Mouse (Mus musculus): ENCODE measurements around the gene Hoxa5. TPM values are rescaled to one million over a fixed set of nuclear protein-coding genes. Genes with fewer than 3 reads are reported as not detected.
A peak's percentile ranks its signal among the peaks of the same experiment; 100 is the strongest.

Hoxa5 gene
- polyA plus RNA-seq, 1 experiment from 2014 or later: 0.41 TPM

- Histone ChIP-seq H3K4me2 (peak overlapping the region; percentile 74), H3K36me3 (replicated peaks) (no peaks in the 10 kb centered on the region), H3K27ac (replicated peaks) (no peak overlapping the region), H3K4me3 (replicated peaks) (peak overlapping the region; percentile 56), H3K9me3 (replicated peaks) (no peaks in the 10 kb centered on the region), H3K4me1 (replicated peaks) (peaks cover 3% of the 10 kb centered on the region; the same call in 1 of the 2 replicates), H3K9ac (no peak overlapping the region), H3K27me3 (peaks cover 98% of the 10 kb centered on the region)
- ATAC-seq (ENCODE audit: insufficient read depth): no peak
- WGBS (ENCODE audit: insufficient replicate concordance): 1% methylated on average over 32 of the region's 32 CpGs
Measured at GRCm38 (mm10) chr6:52157466-52158275, 46.7 kb downstream of the Hoxa5 start.

- peaks cover 98% of the 10 kb centered on the region for H3K27me3 ChIP-seq
- no peaks in the 10 kb centered on the region for H3K9me3 ChIP-seq (replicated peaks)
- H3K4me1 ChIP-seq (replicated peaks): peaks cover 3% of the 10 kb centered on the region; the same call in 1 of the 2 replicates
- H3K4me2 ChIP-seq: no peak overlapping the region; the same call in 1 of the 2 replicates
- H3K4me3 ChIP-seq (replicated peaks): no peak overlapping the region
- 4% methylated on average over 20 of the region's 20 CpGs for WGBS (ENCODE audit: insufficient replicate concordance)
- ATAC-seq (ENCODE audit: insufficient read depth): no peak
- no peak overlapping the region for H3K9ac ChIP-seq
- H3K27ac ChIP-seq (replicated peaks): no peak overlapping the region
- H3K36me3 ChIP-seq (replicated peaks): no peaks in the 10 kb centered on the region
Measured at GRCm38 (mm10) chr6:52156551-52157200, 47.7 kb downstream of the Hoxa5 start.

GRCm38 (mm10) chr6:52155471-52155870, 48.9 kb downstream of the Hoxa5 start:
- Histone ChIP-seq H3K9me3 (replicated peaks) (no peaks in the 10 kb centered on the region), H3K9ac (no peak overlapping the region), H3K4me1 (replicated peaks) (peaks cover 3% of the 10 kb centered on the region; the same call in 1 of the 2 replicates), H3K27ac (replicated peaks) (no peak overlapping the region), H3K4me3 (replicated peaks) (no peak overlapping the region), H3K27me3 (peaks cover 99% of the 10 kb centered on the region), H3K4me2 (no peak overlapping the region), H3K36me3 (replicated peaks) (no peaks in the 10 kb centered on the region)
- 59% methylated on average over 3 of the region's 3 CpGs for WGBS (ENCODE audit: insufficient replicate concordance)
- no peak for ATAC-seq (ENCODE audit: insufficient read depth)

GRCm38 (mm10) chr6:52154044-52154443, 50.3 kb downstream of the Hoxa5 start:
- H3K27me3 ChIP-seq: peaks cover 97% of the 10 kb centered on the region
- WGBS (ENCODE audit: insufficient replicate concordance): 35% methylated on average over 5 of the region's 5 CpGs
- no peak for ATAC-seq (ENCODE audit: insufficient read depth)
- H3K9me3 ChIP-seq (replicated peaks): no peaks in the 10 kb centered on the region
- peaks cover 3% of the 10 kb centered on the region; the same call in 1 of the 2 replicates for H3K4me1 ChIP-seq (replicated peaks)
- H3K27ac ChIP-seq (replicated peaks): no peak overlapping the region
- H3K9ac ChIP-seq: no peak overlapping the region
- H3K4me3 ChIP-seq (replicated peaks): no peak overlapping the region
- H3K4me2 ChIP-seq: no peak overlapping the region
- H3K36me3 ChIP-seq (replicated peaks): no peaks in the 10 kb centered on the region

- H3K27me3 ChIP-seq: peaks cover 90% of the 10 kb centered on the region
- H3K36me3 ChIP-seq (replicated peaks): no peaks in the 10 kb centered on the region
- H3K4me3 ChIP-seq (replicated peaks): no peak overlapping the region
- WGBS (ENCODE audit: insufficient replicate concordance): 9% methylated on average over 6 of the region's 6 CpGs
- H3K9ac ChIP-seq: no peak overlapping the region
- ATAC-seq (ENCODE audit: insufficient read depth): no peak
- H3K4me2 ChIP-seq: no peak overlapping the region
- no peaks in the 10 kb centered on the region for H3K9me3 ChIP-seq (replicated peaks)
- peaks cover under 1% of the 10 kb centered on the region; the same call in 1 of the 2 replicates for H3K4me1 ChIP-seq (replicated peaks)
- H3K27ac ChIP-seq (replicated peaks): no peak overlapping the region
Measured at GRCm38 (mm10) chr6:52153270-52153669, 51.1 kb downstream of the Hoxa5 start.

- no peak for ATAC-seq (ENCODE audit: insufficient read depth)
- Histone ChIP-seq H3K4me1 (replicated peaks) (no peaks in the 10 kb centered on the region; the same call in 1 of the 2 replicates), H3K4me2 (no peak overlapping the region), H3K36me3 (replicated peaks) (no peaks in the 10 kb centered on the region), H3K27me3 (peaks cover 82% of the 10 kb centered on the region), H3K9me3 (replicated peaks) (no peaks in the 10 kb centered on the region), H3K4me3 (replicated peaks) (no peak overlapping the region), H3K9ac (no peak overlapping the region), H3K27ac (replicated peaks) (no peak overlapping the region)
- WGBS (ENCODE audit: insufficient replicate concordance): 21% methylated on average over 16 of the region's 16 CpGs
Measured at GRCm38 (mm10) chr6:52152226-52153193, 51.9 kb downstream of the Hoxa5 start.

MicroRNAs within 50 kb of the gene (microRNA counts, 519-probe panel; counts per million panel counts)
- 2,025 counts per million, percentile 24 among the panel's probes with 10 or more counts for microRNA mmu-miR-196b

Small RNAs within 50 kb of the gene (microRNA-seq; reads per million reads assigned to microRNA genes)
- 700 reads per million, percentile 73 among the genes with 10 or more reads in this experiment for gene Mir196b

Other genes with a start within 250 kb of the Hoxa5 start
- gene Skap2, start 192.0 kb downstream of the Hoxa5 start, polyA plus RNA-seq (2015; fragmentation: Nextera tagmentation; extraction: Ambion mirVana): 16.6 and 19.1 TPM in 2 replicates
- 0.31 and 0.58 TPM in 2 replicates for gene Hoxa1, start 46.3 kb downstream of the Hoxa5 start, polyA plus RNA-seq (2015; fragmentation: Nextera tagmentation; extraction: Ambion mirVana)
- gene Hoxa2, start 39.8 kb downstream of the Hoxa5 start, polyA plus RNA-seq (2015; fragmentation: Nextera tagmentation; extraction: Ambion mirVana): 0.29 and 0.37 TPM in 2 replicates
- gene 5730596B20Rik, start 27.1 kb downstream of the Hoxa5 start, polyA plus RNA-seq (2015; fragmentation: Nextera tagmentation; extraction: Ambion mirVana): 0.05 TPM in 2 replicates
- gene Hoxa4, start 12.8 kb downstream of the Hoxa5 start, polyA plus RNA-seq (2015; fragmentation: Nextera tagmentation; extraction: Ambion mirVana): 0.07 and 0.21 TPM in 2 replicates
- not detected in 2 replicates for gene Hoxa6, start 4.1 kb upstream of the Hoxa5 start, polyA plus RNA-seq (2015; fragmentation: Nextera tagmentation; extraction: Ambion mirVana)
- 0.18 and 0.20 TPM in 2 replicates for gene Hoxa3, start 8.7 kb upstream of the Hoxa5 start, polyA plus RNA-seq (2015; fragmentation: Nextera tagmentation; extraction: Ambion mirVana)
- gene Gm28308, start 8.8 kb upstream of the Hoxa5 start, polyA plus RNA-seq (2015; fragmentation: Nextera tagmentation; extraction: Ambion mirVana): not detected in 2 replicates
- 0.23 and 0.37 TPM in 2 replicates for gene Hoxa7, start 17.3 kb upstream of the Hoxa5 start, polyA plus RNA-seq (2015; fragmentation: Nextera tagmentation; extraction: Ambion mirVana)
- 0.23 and 0.43 TPM in 2 replicates for gene Hoxa9, start 26.5 kb upstream of the Hoxa5 start, polyA plus RNA-seq (2015; fragmentation: Nextera tagmentation; extraction: Ambion mirVana)
- gene Hoxa10, start 36.3 kb upstream of the Hoxa5 start, polyA plus RNA-seq (2015; fragmentation: Nextera tagmentation; extraction: Ambion mirVana): 0.07 and 0.08 TPM in 2 replicates
- not detected in 2 replicates for gene Hoxa11, start 41.2 kb upstream of the Hoxa5 start, polyA plus RNA-seq (2015; fragmentation: Nextera tagmentation; extraction: Ambion mirVana)
- not detected in 2 replicates for gene Hoxa13, start 56.3 kb upstream of the Hoxa5 start, polyA plus RNA-seq (2015; fragmentation: Nextera tagmentation; extraction: Ambion mirVana)
- not detected in 2 replicates for gene Evx1, start 108.9 kb upstream of the Hoxa5 start, polyA plus RNA-seq (2015; fragmentation: Nextera tagmentation; extraction: Ambion mirVana)